Mouse (Mus musculus): ENCODE data around the gene Il25. TPM values are rescaled to one million over a fixed set of nuclear protein-coding genes. Genes with fewer than 3 reads are reported as not detected.
A peak's percentile ranks its signal among the peaks of the same experiment; 100 is the strongest.

Il25 gene
- polyA plus RNA-seq, 1 experiment from 2014 or later: 0.74 TPM

DNA sequence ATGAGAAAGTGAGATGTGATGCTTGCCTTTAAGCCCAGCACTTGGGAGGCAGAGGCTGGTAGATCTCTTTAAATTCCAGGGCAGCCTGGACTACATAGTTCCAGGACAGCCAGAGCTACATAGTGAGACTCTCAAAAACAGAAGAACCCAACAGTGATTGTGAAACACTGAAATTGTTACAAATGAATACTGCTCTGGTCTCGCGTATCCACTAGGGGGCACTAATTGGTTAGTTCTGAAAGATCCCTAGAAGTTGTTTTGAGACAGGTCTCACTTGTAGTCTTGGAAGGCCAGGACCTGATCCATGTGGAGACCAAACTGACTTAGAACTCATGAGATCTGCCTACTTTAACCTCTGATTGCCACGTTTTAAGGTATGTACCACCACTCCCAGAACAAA lies 32.1 kb upstream of the Il25 start:
- no peaks in the 10 kb centered on the region for H3K27me3 ChIP-seq (ENCODE audit: control insufficient read depth, insufficient read depth, low read length)
- DNase-seq (ENCODE audit: low spot score): peak; percentile 93
- no peak overlapping the region for H3K4me3 ChIP-seq (replicated peaks; ENCODE audit: low read length)
- 1% methylated on average over 3 of the region's 3 CpGs for WGBS
- H3K9me3 ChIP-seq (ENCODE audit: control insufficient read depth, low read length): no peaks in the 10 kb centered on the region
- no peak overlapping the region for H3K27ac ChIP-seq
- peak; percentile 64 for ATAC-seq (ENCODE audit: low FRiP score)
- H3K4me1 ChIP-seq (replicated peaks; ENCODE audit: control insufficient read depth, insufficient read depth, low read length): peaks cover 8% of the 10 kb centered on the region
- no peak overlapping the region for H3K9ac ChIP-seq
- peaks cover 50% of the 10 kb centered on the region for H3K36me3 ChIP-seq (replicated peaks; ENCODE audit: control insufficient read depth, insufficient read depth)
- no peak overlapping the region for H3K4me2 ChIP-seq (replicated peaks)

DNA sequence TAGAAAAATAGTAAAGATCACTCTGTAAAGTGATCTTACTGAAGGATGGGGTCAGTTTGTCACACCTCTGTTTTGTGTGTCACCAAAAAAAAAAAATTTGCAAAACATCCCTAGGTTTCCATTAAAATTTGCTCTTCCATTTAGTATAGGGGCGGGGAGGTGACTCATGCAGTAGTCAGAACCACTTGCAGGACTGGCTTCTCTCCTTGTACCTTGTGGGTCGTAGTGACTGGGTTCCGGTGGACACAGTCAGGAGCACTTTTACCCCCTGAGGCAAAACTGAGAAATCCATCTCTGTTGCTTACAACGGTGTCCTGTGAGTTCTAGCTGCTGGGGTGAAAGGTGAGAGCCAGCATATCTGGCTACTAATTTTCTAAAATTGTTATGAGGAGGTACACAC lies 28.9 kb upstream of the Il25 start:
- Histone ChIP-seq H3K4me2 (replicated peaks) (no peak overlapping the region), H3K4me3 (replicated peaks; ENCODE audit: low read length) (no peak overlapping the region), H3K27me3 (ENCODE audit: control insufficient read depth, insufficient read depth, low read length) (no peaks in the 10 kb centered on the region), H3K9me3 (ENCODE audit: control insufficient read depth, low read length) (no peaks in the 10 kb centered on the region), H3K27ac (no peak overlapping the region), H3K9ac (no peak overlapping the region), H3K36me3 (replicated peaks; ENCODE audit: control insufficient read depth, insufficient read depth) (peaks cover 50% of the 10 kb centered on the region), H3K4me1 (replicated peaks; ENCODE audit: control insufficient read depth, insufficient read depth, low read length) (0 out of 2 replicates have a peak, but pooled peaks cover 2% of the 10 kb centered on the region)
- 92% methylated on average over 4 of the region's 4 CpGs for whole genome bisulfite sequencing
- ATAC-seq (ENCODE audit: low FRiP score): no peak
- no peak for DNase-seq (ENCODE audit: low spot score)

DNA sequence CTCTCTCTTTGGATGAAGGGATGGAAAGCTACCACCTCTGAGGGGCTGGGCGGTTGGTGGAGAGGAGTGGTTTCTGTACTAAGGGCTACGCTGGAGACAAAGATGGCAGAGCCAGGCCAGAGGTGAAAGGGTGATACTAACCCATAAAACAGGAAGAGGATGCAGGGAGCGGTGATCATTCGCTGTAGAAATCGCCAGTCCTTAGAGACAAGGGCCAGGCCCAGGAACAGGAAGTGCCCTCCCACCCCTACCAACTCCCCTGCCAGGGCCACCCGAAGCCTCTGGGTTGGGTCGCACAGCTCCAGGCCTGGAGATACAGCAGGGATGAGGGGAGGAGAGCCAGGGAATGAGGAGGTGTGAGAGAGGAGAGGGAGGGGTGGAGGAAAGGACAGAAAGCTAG lies 23.8 kb upstream of the Il25 start:
- no peak for ATAC-seq (ENCODE audit: low FRiP score)
- peaks cover 10% of the 10 kb centered on the region for H3K4me1 ChIP-seq (replicated peaks; ENCODE audit: control insufficient read depth, insufficient read depth, low read length)
- no peak overlapping the region for H3K4me3 ChIP-seq (replicated peaks; ENCODE audit: low read length)
- peaks cover 61% of the 10 kb centered on the region for H3K36me3 ChIP-seq (replicated peaks; ENCODE audit: control insufficient read depth, insufficient read depth)
- H3K9me3 ChIP-seq (ENCODE audit: control insufficient read depth, low read length): no peaks in the 10 kb centered on the region
- WGBS: 81% methylated on average over 7 of the region's 7 CpGs
- H3K9ac ChIP-seq: no peak overlapping the region
- DNase-seq (ENCODE audit: low spot score): no peak
- H3K4me2 ChIP-seq (replicated peaks): no peak overlapping the region
- no peaks in the 10 kb centered on the region for H3K27me3 ChIP-seq (ENCODE audit: control insufficient read depth, insufficient read depth, low read length)
- no peak overlapping the region for H3K27ac ChIP-seq

DNA sequence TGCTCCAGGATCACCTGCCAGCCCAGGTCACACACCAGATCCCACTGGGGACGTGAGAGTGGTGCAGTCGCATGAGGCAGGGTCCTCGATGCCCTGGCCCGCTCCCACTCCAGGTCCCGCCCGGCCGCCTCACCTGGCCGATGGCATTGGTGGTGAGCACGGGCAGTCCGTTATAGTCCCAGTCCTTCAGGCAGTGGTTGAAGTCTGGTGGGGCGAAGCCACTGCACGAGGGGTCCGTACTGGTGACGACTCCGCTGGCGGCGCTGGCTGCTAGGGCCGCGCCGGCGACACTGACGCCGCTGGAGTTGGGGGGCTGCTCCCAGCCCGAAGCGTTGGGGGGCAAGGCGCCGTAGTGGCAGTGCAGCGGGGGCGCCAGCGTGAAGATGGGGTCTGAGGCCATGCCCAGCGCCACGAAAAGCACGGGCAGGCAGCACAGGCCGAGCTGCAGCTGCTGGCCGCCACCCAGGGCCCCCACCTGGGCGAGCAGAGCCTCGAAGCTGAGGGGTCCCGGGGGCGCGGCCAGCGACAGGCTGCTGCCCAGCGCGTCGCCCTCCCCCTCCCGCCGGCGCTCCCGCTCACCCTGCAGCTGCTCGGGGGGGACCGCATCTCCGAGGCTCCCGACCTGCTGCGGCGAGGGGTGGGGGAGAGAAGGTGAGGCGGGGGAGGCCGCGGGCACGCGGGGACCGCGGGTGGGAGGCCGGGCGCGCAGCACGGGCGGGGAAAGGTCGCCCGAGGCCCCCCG lies 20.2 kb upstream of the Il25 start:
- Histone ChIP-seq H3K36me3 (replicated peaks; ENCODE audit: control insufficient read depth, insufficient read depth) (peaks cover 42% of the 10 kb centered on the region), H3K4me2 (replicated peaks) (peak overlapping the region; percentile 85), H3K27me3 (ENCODE audit: control insufficient read depth, insufficient read depth, low read length) (no peaks in the 10 kb centered on the region), H3K27ac (peak overlapping the region; percentile 94), H3K4me3 (replicated peaks; ENCODE audit: low read length) (peak overlapping the region; percentile 83), H3K9me3 (ENCODE audit: control insufficient read depth, low read length) (no peaks in the 10 kb centered on the region), H3K4me1 (replicated peaks; ENCODE audit: control insufficient read depth, insufficient read depth, low read length) (peaks cover 11% of the 10 kb centered on the region), H3K9ac (peak overlapping the region; percentile 95)
- WGBS: 3% methylated on average over 60 of the region's 69 CpGs
- ATAC-seq (ENCODE audit: low FRiP score) (peak; percentile 61), DNase-seq (ENCODE audit: low spot score) (no peak)

DNA sequence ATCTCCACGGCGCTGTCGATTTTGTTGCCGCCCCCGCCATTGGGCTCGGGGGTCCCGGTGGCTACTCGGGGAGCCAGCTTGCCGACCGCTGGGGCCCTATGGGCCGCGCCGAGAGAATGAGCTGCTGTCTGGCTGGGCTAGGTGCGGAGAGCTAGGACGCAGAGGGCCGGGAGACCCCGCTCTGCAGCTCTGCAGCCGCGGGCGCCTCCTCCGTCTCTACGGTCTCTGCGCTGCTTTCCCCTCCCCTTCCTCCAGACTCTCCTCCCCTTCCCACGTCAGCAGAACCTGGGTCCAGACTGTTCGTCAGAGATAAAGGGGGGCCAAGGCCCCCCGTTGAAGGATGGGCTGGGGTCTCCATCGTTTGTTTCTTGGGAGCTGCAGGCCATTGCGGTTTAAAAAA lies 19.6 kb upstream of the Il25 start, which contains the start of gene Slc22a17:
TSS of gene Slc22a17 (minus strand) at position 247 of the 400 bp plus-strand sequence.
- ATAC-seq (ENCODE audit: low FRiP score) (peak; percentile 96), DNase-seq (ENCODE audit: low spot score) (peak; percentile 87)
- WGBS: 0% methylated on average over 27 of the region's 28 CpGs
- peak within 1 kb of the TSS; percentile 94 for H3K27ac ChIP-seq
- H3K27me3 ChIP-seq (ENCODE audit: control insufficient read depth, insufficient read depth, low read length): no peaks in the 10 kb centered on the region
- no peaks in the 10 kb centered on the region for H3K9me3 ChIP-seq (ENCODE audit: control insufficient read depth, low read length)
- peak within 1 kb of the TSS; percentile 83 for H3K4me3 ChIP-seq (replicated peaks; ENCODE audit: low read length)
- H3K4me1 ChIP-seq (replicated peaks; ENCODE audit: control insufficient read depth, insufficient read depth, low read length): peaks cover 11% of the 10 kb centered on the region
- peaks cover 39% of the 10 kb centered on the region for H3K36me3 ChIP-seq (replicated peaks; ENCODE audit: control insufficient read depth, insufficient read depth)
- H3K4me2 ChIP-seq (replicated peaks): peak within 1 kb of the TSS; percentile 85
- H3K9ac ChIP-seq: peak within 1 kb of the TSS; percentile 95

DNA sequence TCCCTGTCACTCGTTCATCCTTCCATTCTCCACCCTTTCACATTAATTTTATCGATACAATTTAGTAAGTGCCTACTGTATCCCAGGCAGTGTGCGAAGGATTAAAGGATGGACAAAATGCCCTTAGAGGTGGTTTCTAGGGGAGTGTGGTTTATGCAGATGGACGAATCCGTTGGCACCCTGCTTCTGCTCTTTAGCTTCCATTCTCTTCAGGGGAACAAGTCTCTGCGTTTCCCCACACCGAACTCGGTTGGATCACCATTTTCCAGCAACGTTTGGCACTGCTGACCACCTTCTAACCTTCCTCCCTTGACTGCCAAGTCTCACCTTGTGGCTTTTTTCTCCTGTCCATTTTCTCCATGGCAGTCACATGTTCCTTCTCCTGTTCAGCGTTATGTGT lies 19.2 kb upstream of the Il25 start:
- no peak for ATAC-seq (ENCODE audit: low FRiP score)
- H3K4me2 ChIP-seq (replicated peaks): peak overlapping the region; percentile 85
- H3K27me3 ChIP-seq (ENCODE audit: control insufficient read depth, insufficient read depth, low read length): no peaks in the 10 kb centered on the region
- H3K4me1 ChIP-seq (replicated peaks; ENCODE audit: control insufficient read depth, insufficient read depth, low read length): peaks cover 11% of the 10 kb centered on the region
- no peaks in the 10 kb centered on the region for H3K9me3 ChIP-seq (ENCODE audit: control insufficient read depth, low read length)
- whole genome bisulfite sequencing: 15% methylated on average over 10 of the region's 10 CpGs
- peaks cover 34% of the 10 kb centered on the region for H3K36me3 ChIP-seq (replicated peaks; ENCODE audit: control insufficient read depth, insufficient read depth)
- DNase-seq (ENCODE audit: low spot score): no peak
- peak overlapping the region; percentile 95 for H3K9ac ChIP-seq
- H3K4me3 ChIP-seq (replicated peaks; ENCODE audit: low read length): peak overlapping the region; percentile 83
- peak overlapping the region; percentile 94 for H3K27ac ChIP-seq

DNA sequence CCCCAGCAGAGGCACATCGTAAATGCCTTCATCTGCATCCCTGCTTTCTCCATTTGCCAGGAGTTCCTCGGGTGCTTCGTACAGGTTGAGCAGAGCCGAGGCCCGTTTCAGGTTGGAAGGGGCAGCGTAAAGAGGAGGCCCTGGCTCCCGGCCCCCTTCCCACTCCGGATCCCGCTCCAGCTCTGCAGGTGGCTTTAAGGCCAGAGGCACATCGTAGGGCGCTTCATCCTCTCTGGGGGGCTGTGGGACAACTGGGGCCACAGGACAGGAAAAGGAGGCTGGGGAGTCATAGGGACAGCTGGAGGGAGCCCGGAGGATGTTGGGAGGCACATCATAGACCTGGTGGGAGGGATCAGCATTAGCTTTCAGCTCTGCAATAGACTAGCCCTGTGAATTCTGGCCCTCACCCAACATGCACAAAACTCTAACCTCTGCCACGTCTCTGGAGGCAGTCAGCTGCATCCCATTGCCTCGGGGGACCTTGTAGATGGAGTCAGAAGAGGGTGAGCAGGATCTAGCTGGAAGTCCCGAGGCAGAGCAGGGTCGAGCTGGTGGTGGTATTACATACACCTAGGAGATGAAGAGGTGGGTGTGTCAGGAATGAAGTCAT lies 12.3 kb upstream of the Il25 start:
- no peak overlapping the region for H3K9ac ChIP-seq
- ATAC-seq (ENCODE audit: low FRiP score): no peak
- no peak overlapping the region for H3K4me3 ChIP-seq (replicated peaks; ENCODE audit: low read length)
- no peak overlapping the region for H3K4me2 ChIP-seq (replicated peaks)
- H3K27me3 ChIP-seq (ENCODE audit: control insufficient read depth, insufficient read depth, low read length): no peaks in the 10 kb centered on the region
- H3K4me1 ChIP-seq (replicated peaks; ENCODE audit: control insufficient read depth, insufficient read depth, low read length): no peaks in the 10 kb centered on the region
- H3K36me3 ChIP-seq (replicated peaks; ENCODE audit: control insufficient read depth, insufficient read depth): peaks cover 17% of the 10 kb centered on the region
- no peak overlapping the region for H3K27ac ChIP-seq
- no peak for DNase-seq (ENCODE audit: low spot score)
- H3K9me3 ChIP-seq (ENCODE audit: control insufficient read depth, low read length): peaks cover 14% of the 10 kb centered on the region; the same call in 1 of the 2 replicates
- 96% methylated on average over 16 of the region's 16 CpGs for WGBS

DNA sequence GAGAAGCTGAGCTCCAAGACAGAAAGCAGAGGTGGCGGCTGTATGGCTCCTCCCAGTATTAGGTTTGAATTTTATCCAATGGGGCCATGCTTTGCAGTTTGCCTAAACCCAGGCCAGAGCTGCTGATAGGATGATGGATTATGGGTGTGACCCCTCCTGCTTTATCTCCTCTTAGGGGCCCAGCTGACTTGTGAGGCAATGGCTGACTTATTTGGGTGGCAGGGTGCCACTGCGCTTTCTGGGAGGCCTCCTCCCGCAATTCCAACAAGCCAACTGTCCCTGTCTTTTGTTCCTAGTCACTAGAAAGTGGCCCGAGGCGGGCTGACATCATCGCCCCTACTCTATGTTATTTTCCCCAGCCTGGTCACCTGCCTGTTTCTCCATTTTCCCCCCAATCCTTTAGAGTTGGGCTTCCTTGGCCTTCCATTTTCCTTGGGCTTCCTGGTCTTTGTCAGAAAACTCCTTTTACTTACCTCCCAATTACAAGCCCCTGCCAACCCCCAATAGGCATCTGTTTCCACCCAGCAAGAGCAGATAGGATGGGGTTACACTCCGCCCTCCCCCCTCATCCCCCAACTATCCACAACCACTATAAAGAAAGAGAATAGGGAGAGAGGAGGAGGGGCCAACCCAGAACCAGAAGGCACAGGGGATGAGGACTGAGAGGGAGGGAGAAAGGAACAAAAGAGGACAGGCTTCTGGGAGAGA lies 7.7 kb upstream of the Il25 start:
- Histone ChIP-seq H3K36me3 (replicated peaks; ENCODE audit: control insufficient read depth, insufficient read depth) (no peaks in the 10 kb centered on the region), H3K9ac (peak overlapping the region; percentile 74; the same call in 1 of the 2 replicates), H3K4me3 (replicated peaks; ENCODE audit: low read length) (peak overlapping the region; percentile 45), H3K9me3 (ENCODE audit: control insufficient read depth, low read length) (peaks cover 14% of the 10 kb centered on the region; the same call in 1 of the 2 replicates), H3K4me2 (replicated peaks) (peak overlapping the region; percentile 83), H3K27me3 (ENCODE audit: control insufficient read depth, insufficient read depth, low read length) (no peaks in the 10 kb centered on the region), H3K27ac (peak overlapping the region; percentile 83), H3K4me1 (replicated peaks; ENCODE audit: control insufficient read depth, insufficient read depth, low read length) (peaks cover 12% of the 10 kb centered on the region; the same call in 1 of the 2 replicates)
- WGBS: 11% methylated on average over 7 of the region's 7 CpGs
- DNase-seq (ENCODE audit: low spot score) (no peak), ATAC-seq (ENCODE audit: low FRiP score) (peak; percentile 38; the same call in 1 of the 2 replicates)

All from hindbrain, embryonic 14.5 days (tissue).